Mouse (Mus musculus) embryonic facial prominence, embryonic 14.5 days (tissue): ENCODE results near the gene Snd1. TPM values are rescaled to one million over a fixed set of nuclear protein-coding genes. Genes with fewer than 3 reads are reported as not detected.

Experiments used
- ATAC-seq: fragments of 200-750 bp; cut with Nextera tagmentation; 2 replicates; pipeline ENCODE4 v1.8.0; 2017; ENCODE audit warnings: low read depth, moderate number of reproducible peaks, moderate TSS enrichment
- DNase-seq: peaks from one replicate; pipeline ENCODE4 v3.0.0-alpha.2; 2015; ENCODE audit warnings: low spot score
- H3K27ac ChIP-seq: fragments of 300-500 bp; sonication (generic); replicated peaks from 2 replicates; pipeline ENCODE4 v1.5.1; 2014; ENCODE audit warnings: low read depth, mild to moderate bottlenecking, low read length, moderate library complexity
- H3K27me3 ChIP-seq: fragments of 300-500 bp; sonication (generic); replicated peaks from 2 replicates; pipeline ENCODE4 v1.6.1; 2014; ENCODE audit warnings: low read length; ENCODE audit not compliant: control insufficient read depth, insufficient read depth
- H3K36me3 ChIP-seq: fragments of 300-500 bp; sonication (generic); 2 replicates; pipeline ENCODE4 v1.6.1; 2014; ENCODE audit warnings: low read length, mixed read lengths; ENCODE audit not compliant: control insufficient read depth, insufficient read depth
- H3K4me1 ChIP-seq: fragments of 300-500 bp; sonication (generic); 2 replicates; pipeline ENCODE4 v1.6.1; 2014; ENCODE audit warnings: antibody characterized with exemption, low read length; ENCODE audit not compliant: control insufficient read depth, insufficient read depth
- H3K4me2 ChIP-seq: fragments of 300-500 bp; sonication (generic); 2 replicates; pipeline ENCODE4 v1.6.1; 2014; ENCODE audit warnings: low read depth, mild to moderate bottlenecking, low read length, moderate library complexity, mixed read lengths
- H3K4me3 ChIP-seq: fragments of 300-500 bp; sonication (generic); 2 replicates; pipeline ENCODE4 v1.5.1; 2014; ENCODE audit warnings: low read depth, mild to moderate bottlenecking, low read length
- H3K9ac ChIP-seq: fragments of 300-500 bp; sonication (generic); 2 replicates; pipeline ENCODE4 v1.6.1; 2014; ENCODE audit warnings: low read depth, mild to moderate bottlenecking, low read length, moderate library complexity, mixed read lengths
- H3K9me3 ChIP-seq: fragments of 300-500 bp; sonication (generic); 2 replicates; pipeline ENCODE4 v1.6.1; 2016; ENCODE audit warnings: low read length; ENCODE audit not compliant: control insufficient read depth
- WGBS: fragments of 180-500 bp; shearing (Covaris S2); extraction: QIAGEN DNeasy Blood & Tissue Kit; methylation state at CpG from one replicate; pipeline ENCODE4 v1.1.7; 2014; 5-methylcytosine and 5-hydroxymethylcytosine counted together
- polyA plus RNA-seq: library from polyadenylated mRNA; unstranded; fragments of >200 nt; fragmentation: Nextera tagmentation; extraction: Ambion mirVana; gene quantifications from 2 replicates; pipeline ENCODE4 v1.2.1, GENCODE M21; 2014

The Snd1 gene
- polyA plus RNA-seq, 1 experiment from 2014 or later = 111 TPM

DNA sequence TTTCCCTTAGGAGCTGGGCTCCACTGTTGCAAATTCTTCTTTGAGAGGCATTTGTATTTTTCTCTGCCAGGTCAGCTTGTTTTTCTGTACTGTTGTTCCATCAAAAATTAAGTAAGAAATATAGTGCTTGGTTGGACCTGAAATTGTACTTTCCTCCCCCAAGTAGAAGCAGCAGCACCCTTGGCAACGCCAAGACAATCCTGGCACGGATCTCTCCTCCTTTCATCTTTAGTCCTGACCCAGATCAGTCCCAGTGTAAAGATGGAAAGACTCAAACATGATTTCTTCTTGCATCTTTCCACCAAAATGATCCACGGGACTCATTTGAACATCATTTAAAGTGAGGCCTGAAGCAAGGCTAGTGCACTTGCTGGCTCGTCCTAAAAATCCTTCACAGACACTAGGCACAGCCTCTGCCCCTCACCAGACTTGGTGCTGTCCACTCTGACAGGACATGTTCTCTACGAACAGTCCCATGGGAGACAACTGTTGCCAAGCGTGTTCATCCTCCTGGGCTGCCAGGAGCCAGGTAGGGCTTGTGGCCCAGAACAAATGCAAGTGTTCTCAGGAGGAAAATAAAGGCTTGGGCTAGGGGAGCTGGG, 328.8 kb downstream of the Snd1 start:
- 88% methylated on average over 6 of the region's 6 CpGs for WGBS
- H3K9ac ChIP-seq = no peak overlapping the region
- H3K27me3 ChIP-seq = no peaks in the 10 kb centered on the region
- ATAC-seq = no peak
- no peak for DNase-seq
- H3K36me3 ChIP-seq = no peaks in the 10 kb centered on the region
- no peak overlapping the region for H3K4me2 ChIP-seq
- no peak overlapping the region for H3K4me3 ChIP-seq
- H3K4me1 ChIP-seq = no peaks in the 10 kb centered on the region; the same call in 1 of the 2 replicates
- no peak overlapping the region for H3K27ac ChIP-seq
- no peaks in the 10 kb centered on the region for H3K9me3 ChIP-seq

DNA sequence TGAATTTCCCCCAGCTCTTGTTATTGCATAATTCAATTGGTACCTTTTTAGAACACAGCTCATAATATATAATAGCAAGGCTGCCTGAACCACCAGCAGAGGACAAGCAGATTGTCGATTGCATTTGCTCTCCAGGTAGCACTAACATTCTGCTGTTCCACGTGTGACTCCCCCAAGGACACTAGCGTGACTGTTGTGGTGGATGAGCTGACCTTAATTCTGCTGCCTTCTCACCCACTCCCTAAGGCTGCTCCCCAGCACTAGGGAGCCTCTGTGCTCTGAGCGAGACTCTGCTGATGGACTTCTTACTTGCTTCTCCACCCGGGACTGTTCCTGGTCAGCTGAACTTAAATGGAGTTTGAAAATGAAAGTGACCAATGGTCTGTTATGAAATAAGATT, 329.8 kb downstream of the Snd1 start:
- DNase-seq = no peak
- Histone ChIP-seq H3K4me2 (no peak overlapping the region), H3K9ac (no peak overlapping the region), H3K36me3 (no peaks in the 10 kb centered on the region), H3K4me1 (no peaks in the 10 kb centered on the region; the same call in 1 of the 2 replicates), H3K9me3 (no peaks in the 10 kb centered on the region), H3K27me3 (no peaks in the 10 kb centered on the region), H3K4me3 (no peak overlapping the region), H3K27ac (no peak overlapping the region)
- ATAC-seq = no peak
- 87% methylated on average over 5 of the region's 5 CpGs for WGBS

DNA sequence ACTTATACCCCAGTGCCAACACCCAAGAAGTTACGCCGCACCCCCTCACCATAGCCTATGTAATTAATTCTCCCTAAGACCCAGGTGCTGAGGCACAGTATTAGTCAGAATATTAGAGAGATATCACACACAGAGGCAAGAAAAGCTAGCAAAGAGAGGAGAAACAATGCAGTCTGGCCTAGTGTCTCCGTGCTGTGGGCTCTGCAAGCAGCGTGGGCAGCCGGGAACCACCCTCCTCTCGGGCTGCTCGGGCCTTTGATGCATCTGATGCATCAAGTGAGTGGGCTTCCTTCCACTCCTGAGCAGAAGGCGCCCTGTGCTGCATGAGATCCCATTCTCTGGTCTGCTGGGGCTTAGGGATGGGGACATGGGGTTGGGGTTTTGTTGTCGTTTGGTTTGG, 338.1 kb downstream of the Snd1 start:
- H3K27ac ChIP-seq = no peak overlapping the region
- H3K9me3 ChIP-seq = no peaks in the 10 kb centered on the region
- no peaks in the 10 kb centered on the region for H3K36me3 ChIP-seq
- H3K4me1 ChIP-seq = no peaks in the 10 kb centered on the region
- H3K9ac ChIP-seq = no peak overlapping the region
- no peak overlapping the region for H3K4me3 ChIP-seq
- no peak overlapping the region for H3K4me2 ChIP-seq
- ATAC-seq (no peak), DNase-seq (no peak)
- 90% methylated on average over 9 of the region's 9 CpGs for WGBS
- H3K27me3 ChIP-seq = no peaks in the 10 kb centered on the region

DNA sequence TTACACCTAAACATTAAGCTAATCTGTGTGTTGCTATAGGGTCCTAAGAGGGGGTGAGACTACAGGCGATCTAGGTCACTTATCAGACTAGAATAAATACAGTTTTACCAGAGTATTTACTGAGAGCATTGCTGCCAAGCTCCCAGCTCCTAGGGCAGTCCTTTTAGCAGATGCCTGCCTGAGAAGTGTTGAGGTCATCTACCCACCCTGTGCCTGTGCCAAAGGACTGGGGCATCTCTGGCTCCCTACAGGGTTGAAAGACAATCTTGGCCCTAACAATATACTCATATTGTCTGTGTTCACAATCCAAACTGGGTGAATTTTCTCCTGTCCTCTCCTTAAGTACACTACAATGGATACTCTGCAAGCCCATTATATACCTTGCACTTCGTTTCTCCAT, 340.0 kb downstream of the Snd1 start:
- Histone ChIP-seq H3K4me2 (no peak overlapping the region), H3K9ac (no peak overlapping the region), H3K4me1 (peaks cover 5% of the 10 kb centered on the region), H3K4me3 (no peak overlapping the region), H3K36me3 (no peaks in the 10 kb centered on the region), H3K9me3 (no peaks in the 10 kb centered on the region), H3K27me3 (no peaks in the 10 kb centered on the region), H3K27ac (no peak overlapping the region)
- ATAC-seq (no peak), DNase-seq (no peak)
- 89% methylated on average over 2 of the region's 2 CpGs for WGBS

GRCm38 (mm10) chr6:28817039-28817438, 342.1 kb downstream of the Snd1 start:
- no peaks in the 10 kb centered on the region for H3K27me3 ChIP-seq
- ATAC-seq = peak; percentile 42; the same call in 1 of the 2 replicates
- H3K4me2 ChIP-seq = no peak overlapping the region
- DNase-seq = no peak
- no peaks in the 10 kb centered on the region for H3K9me3 ChIP-seq
- H3K27ac ChIP-seq = no peak overlapping the region
- H3K4me3 ChIP-seq = no peak overlapping the region
- H3K36me3 ChIP-seq = 0 out of 2 replicates have a peak, but pooled peaks cover 3% of the 10 kb centered on the region
- 65% methylated on average over 9 of the region's 9 CpGs for WGBS
- peaks cover 7% of the 10 kb centered on the region for H3K4me1 ChIP-seq
- H3K9ac ChIP-seq = no peak overlapping the region

DNA sequence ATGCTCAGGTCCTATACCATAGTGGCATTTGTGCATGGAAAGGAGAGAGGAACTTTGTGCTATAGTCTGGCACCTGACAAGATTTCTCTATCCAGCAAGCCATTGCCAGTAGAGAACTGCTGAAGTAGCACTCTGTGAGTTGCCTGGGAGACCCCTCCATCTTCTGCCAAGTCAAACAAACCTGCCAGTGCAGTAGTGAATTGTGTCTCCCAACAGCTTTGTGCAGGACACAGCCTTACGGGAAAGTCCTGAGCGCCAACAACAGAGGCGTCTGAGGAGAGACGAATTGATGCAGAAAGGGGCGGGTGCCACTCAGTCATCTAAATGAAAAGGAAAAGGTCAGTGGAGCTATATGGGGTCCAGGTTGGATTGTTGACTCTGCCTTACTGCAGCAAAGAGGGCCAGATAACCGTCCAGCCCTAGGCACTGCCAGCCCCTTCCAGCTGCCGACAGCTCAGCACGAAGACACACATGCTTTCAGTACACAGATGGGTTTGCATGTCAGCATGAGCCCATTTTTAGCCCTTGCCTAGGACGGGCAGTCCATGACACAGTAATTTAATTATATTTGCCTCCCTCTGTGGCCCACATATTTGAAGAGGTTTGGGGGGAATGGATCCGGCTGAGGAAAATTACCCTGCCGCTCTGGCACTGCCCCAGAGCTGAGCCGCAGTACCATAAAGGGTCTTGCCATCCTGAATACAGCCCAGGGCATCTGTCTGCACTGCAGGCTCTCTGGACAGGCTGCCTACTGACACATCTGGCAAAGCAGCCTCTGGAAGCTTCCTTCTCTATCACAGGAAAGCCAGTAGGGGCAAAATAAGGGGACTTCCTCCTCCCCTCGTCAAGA, 344.8 kb downstream of the Snd1 start:
- 66% methylated on average over 13 of the region's 13 CpGs for WGBS
- H3K4me3 ChIP-seq = no peak overlapping the region
- no peak for ATAC-seq
- H3K4me2 ChIP-seq = no peak overlapping the region
- H3K9ac ChIP-seq = no peak overlapping the region
- H3K27me3 ChIP-seq = no peaks in the 10 kb centered on the region
- H3K9me3 ChIP-seq = no peaks in the 10 kb centered on the region
- no peak overlapping the region for H3K27ac ChIP-seq
- H3K36me3 ChIP-seq = 0 out of 2 replicates have a peak, but pooled peaks cover 3% of the 10 kb centered on the region
- DNase-seq = no peak
- peaks cover 10% of the 10 kb centered on the region for H3K4me1 ChIP-seq

- 79% methylated on average over 3 of the region's 3 CpGs for WGBS
These were observed 347.4 kb downstream of the Snd1 start for GRCm38 (mm10) chr6:28822296-28822695.

GRCm38 (mm10) chr6:28823375-28823774, 348.4 kb downstream of the Snd1 start:
- H3K4me1 ChIP-seq = peaks cover 10% of the 10 kb centered on the region
- H3K9ac ChIP-seq = no peak overlapping the region
- no peak overlapping the region for H3K4me3 ChIP-seq
- H3K4me2 ChIP-seq = no peak overlapping the region
- no peaks in the 10 kb centered on the region for H3K27me3 ChIP-seq
- ATAC-seq = no peak
- H3K27ac ChIP-seq = no peak overlapping the region
- 86% methylated on average over 3 of the region's 3 CpGs for WGBS
- DNase-seq = no peak
- H3K36me3 ChIP-seq = 0 out of 2 replicates have a peak, but pooled peaks cover 3% of the 10 kb centered on the region
- no peaks in the 10 kb centered on the region for H3K9me3 ChIP-seq

More at GRCm38 (mm10) chr6:28822296-28822695, 347.4 kb downstream of the Snd1 start:
- Histone ChIP-seq H3K4me3 (no peak overlapping the region), H3K9ac (no peak overlapping the region), H3K27ac (no peak overlapping the region), H3K4me2 (no peak overlapping the region), H3K9me3 (no peaks in the 10 kb centered on the region), H3K4me1 (peaks cover 10% of the 10 kb centered on the region), H3K27me3 (no peaks in the 10 kb centered on the region), H3K36me3 (0 out of 2 replicates have a peak, but pooled peaks cover 3% of the 10 kb centered on the region)
- DNase-seq (no peak), ATAC-seq (no peak)
